Mouse (Mus musculus) gastrocnemius, adult 2 months (tissue): Measurements from ENCODE around the gene Elp1. TPM values are rescaled to one million over a fixed set of nuclear protein-coding genes. Genes with fewer than 3 reads are reported as not detected.

Experiments
- DNase-seq: peaks from one replicate; pipeline ENCODE4 v3.0.0; 2022
- H3K27ac ChIP-seq: fragments of 200-600 bp; 2 replicates; pipeline ENCODE4 v1.8.1; 2022; ENCODE audit warnings: mild to moderate bottlenecking
- H3K4me3 ChIP-seq: fragments of 200-600 bp; 2 replicates; pipeline ENCODE4 v1.8.1; 2022; ENCODE audit warnings: mild to moderate bottlenecking, moderate library complexity
- CTCF ChIP-seq: fragments of 200-600 bp; IDR thresholded peaks from 2 replicates; pipeline ENCODE4 v1.8.1; 2022; ENCODE audit warnings: antibody characterized with exemption, mild to moderate bottlenecking, moderate library complexity
- intact Hi-C: fragments of 180-260 bp; cut with DNase I; formaldehyde crosslinking; loops from one replicate; pipeline ENCODE4 v1.15.1; 2025
- total RNA-seq, 2 experiments: library from RNA; stranded (reverse); gene quantifications; 2 replicates each; pipeline ENCODE4 v1.2.3; 2021

Elp1 gene
- total RNA-seq, 2 experiments from 2014 or later, result 21.2 to 27.4 TPM

GRCm38 (mm10) chr4:56720403-56720802 lies 81.7 kb downstream of the Elp1 start:
- H3K27ac ChIP-seq, result no peak overlapping the region
- no peak for DNase-seq
- no peak for TF ChIP-seq CTCF
- no peak overlapping the region for H3K4me3 ChIP-seq
- intact Hi-C loops, result no loop called here

GRCm38 (mm10) chr4:56719456-56719855 lies 82.7 kb downstream of the Elp1 start:
- H3K27ac ChIP-seq, result no peak overlapping the region
- DNase-seq, result no peak
- no peak for TF ChIP-seq CTCF
- intact Hi-C loops, result no loop called here
- no peak overlapping the region for H3K4me3 ChIP-seq

- Histone ChIP-seq H3K27ac (no peak overlapping the region), H3K4me3 (no peak overlapping the region)
- intact Hi-C loops, result no loop called here
- no peak for TF ChIP-seq CTCF
- DNase-seq, result no peak
These were observed 83.3 kb downstream of the Elp1 start for GRCm38 (mm10) chr4:56718573-56719442.

- DNase-seq, result no peak
- no peak overlapping the region for H3K27ac ChIP-seq
- intact Hi-C loops, result no loop called here
- no peak overlapping the region for H3K4me3 ChIP-seq
- TF ChIP-seq CTCF, result no peak
These were observed 84.2 kb downstream of the Elp1 start for GRCm38 (mm10) chr4:56717932-56718331.

- intact Hi-C loops, result no loop called here
- Histone ChIP-seq H3K27ac (no peak overlapping the region), H3K4me3 (no peak overlapping the region)
- TF ChIP-seq CTCF, result no peak
- DNase-seq, result no peak
These were observed 85.3 kb downstream of the Elp1 start for GRCm38 (mm10) chr4:56716801-56717200.

GRCm38 (mm10) chr4:56713155-56713554 lies 89.0 kb downstream of the Elp1 start:
- DNase-seq, result no peak
- Histone ChIP-seq H3K4me3 (no peak overlapping the region), H3K27ac (no peak overlapping the region)
- TF ChIP-seq CTCF, result no peak
- intact Hi-C loops, result no loop called here

GRCm38 (mm10) chr4:56702234-56702633 lies 99.9 kb downstream of the Elp1 start:
- peak; percentile 51 for DNase-seq
- no peak for TF ChIP-seq CTCF
- Histone ChIP-seq H3K4me3 (peak overlapping the region; percentile 49), H3K27ac (peak overlapping the region; percentile 70)
- intact Hi-C loops, result no loop called here

Other genes starting within 250 kb of the Elp1 start
- not detected for gene Gm26657, start 62.3 kb downstream of the Elp1 start, total RNA-seq
- gene Actl7b, start 60.9 kb downstream of the Elp1 start, total RNA-seq, result not detected
- gene Actl7a, start 58.9 kb downstream of the Elp1 start, total RNA-seq, result not detected
- gene Fam206a, start within 50 bp of the Elp1 start, total RNA-seq, result 1 to 10 TPM; 1.6 to 2.0 TPM
- gene Ctnnal1, start 62.9 kb upstream of the Elp1 start, total RNA-seq, result 10 to 100 TPM in 1 of 2 experiments, 1 to 10 TPM in 1; 9.0 to 12.6 TPM
- gene Tmem245, start 145.1 kb upstream of the Elp1 start, total RNA-seq, result 10 to 100 TPM; 18.0 to 24.6 TPM
- gene Frrs1l, start 188.1 kb upstream of the Elp1 start, total RNA-seq, result under 1 TPM in 1 of 2 experiments, not detected in 1; 0.03 TPM